Mouse (Mus musculus) thymus, postnatal 14 days (tissue): ENCODE data around the gene Arfgef3.
"Not testable (repeated sequence)": the region's sequence is repeated elsewhere in the genome, so short reads cannot be mapped to it uniquely, and the experiment has no call there.

Experiments
- DNase-seq: peaks from one replicate; pipeline ENCODE4 v3.0.0; 2021

Gene Arfgef3

GRCm38 (mm10) chr10:18680661-18681384, 62.9 kb downstream of the Arfgef3 start:
- no peak for DNase-seq

- no peak for DNase-seq
Measured at GRCm38 (mm10) chr10:18678836-18679235, 64.9 kb downstream of the Arfgef3 start.

GRCm38 (mm10) chr10:18664794-18665193, 79.0 kb downstream of the Arfgef3 start:
- peak; percentile 80 for DNase-seq

- DNase-seq = peak; percentile 80
Measured at GRCm38 (mm10) chr10:18664016-18664415, 79.7 kb downstream of the Arfgef3 start.

- no peak for DNase-seq
Measured at GRCm38 (mm10) chr10:18661606-18662220, 82.0 kb downstream of the Arfgef3 start.

- DNase-seq = no peak
Measured at GRCm38 (mm10) chr10:18660998-18661397, 82.8 kb downstream of the Arfgef3 start.

GRCm38 (mm10) chr10:18657588-18657987, 86.2 kb downstream of the Arfgef3 start:
- DNase-seq = no peak

GRCm38 (mm10) chr10:18647069-18647468, 96.7 kb downstream of the Arfgef3 start:
- no peak for DNase-seq

GRCm38 (mm10) chr10:18646035-18646434, 97.7 kb downstream of the Arfgef3 start:
- no peak for DNase-seq

- no peak for DNase-seq
Measured at GRCm38 (mm10) chr10:18644346-18644745, 99.4 kb downstream of the Arfgef3 start.

- DNase-seq = no peak
Measured at GRCm38 (mm10) chr10:18643506-18643905, 100.2 kb downstream of the Arfgef3 start.

- no peak for DNase-seq
Measured at GRCm38 (mm10) chr10:18642854-18643253, 100.9 kb downstream of the Arfgef3 start.

GRCm38 (mm10) chr10:18640596-18640995, 103.2 kb downstream of the Arfgef3 start:
- peak; percentile 32 for DNase-seq

- DNase-seq = no peak
Measured at GRCm38 (mm10) chr10:18635450-18635849, 108.3 kb downstream of the Arfgef3 start.

- DNase-seq = no peak
Measured at GRCm38 (mm10) chr10:18634405-18634985, 109.3 kb downstream of the Arfgef3 start.

GRCm38 (mm10) chr10:18630498-18630897, 113.3 kb downstream of the Arfgef3 start:
- no peak for DNase-seq

- no peak for DNase-seq
Measured at GRCm38 (mm10) chr10:18627530-18627929, 116.2 kb downstream of the Arfgef3 start.

GRCm38 (mm10) chr10:18612796-18613195, 131.0 kb downstream of the Arfgef3 start:
- no peak for DNase-seq

- DNase-seq = not testable (repeated sequence)
Measured at GRCm38 (mm10) chr10:18604827-18605535, 138.8 kb downstream of the Arfgef3 start.

- DNase-seq = peak; percentile 87
Measured at GRCm38 (mm10) chr10:18602030-18602429, 141.7 kb downstream of the Arfgef3 start.

- DNase-seq = no peak
Measured at GRCm38 (mm10) chr10:18597601-18598000, 146.1 kb downstream of the Arfgef3 start.

- no peak for DNase-seq
Measured at GRCm38 (mm10) chr10:18589455-18589854, 154.3 kb downstream of the Arfgef3 start.

GRCm38 (mm10) chr10:18584188-18584587, 159.6 kb downstream of the Arfgef3 start:
- no peak for DNase-seq
